Comparison of ENCODE assay signal across 34 mouse cellular contexts in the genomic region with DNA sequence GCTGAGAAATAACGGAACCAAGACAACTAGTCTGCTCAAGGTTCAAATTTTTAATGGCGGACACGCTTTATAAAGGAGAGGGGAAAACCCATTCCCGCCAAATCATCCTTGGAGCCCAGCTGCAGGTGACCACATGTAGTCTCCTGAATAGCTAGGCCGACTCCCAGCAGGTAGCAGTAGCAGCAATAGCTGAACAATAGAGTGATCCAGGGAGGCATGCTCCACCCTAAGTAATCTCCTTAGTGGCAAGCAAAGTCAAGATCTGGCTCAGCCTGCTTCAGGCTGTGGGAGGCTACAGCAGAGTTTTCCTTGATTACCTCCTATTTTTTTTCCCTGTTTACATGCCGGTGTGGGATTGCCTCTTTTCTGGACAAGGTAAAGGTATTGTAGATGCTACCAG.
"Had no signal": no experiment of that assay in that cellular context is flagged by ENCODE, and none has a peak within 500 bp of the region (broad histone marks: within the 10 kb centered on the region; RNA-seq: fewer than 3 reads in every experiment).

No protein-coding gene starts in this region.

- H3K36me3 ChIP-seq: heart, embryonic 12.5 days; heart, embryonic 13.5 days; heart, embryonic 15.5 days; hindbrain, embryonic 10.5 days; hindbrain, embryonic 12.5 days; hindbrain, embryonic 13.5 days; hindbrain, embryonic 15.5 days; intestine, embryonic 15.5 days; kidney, embryonic 15.5 days had no signal

- H3K9me3 ChIP-seq: heart, embryonic 12.5 days; heart, embryonic 13.5 days; heart, embryonic 15.5 days; hindbrain, embryonic 10.5 days; hindbrain, embryonic 12.5 days; hindbrain, embryonic 13.5 days; hindbrain, embryonic 15.5 days; intestine, embryonic 15.5 days; kidney, embryonic 15.5 days had no signal

- H3K27ac ChIP-seq: heart, embryonic 13.5 days; heart, embryonic 15.5 days; hindbrain, embryonic 10.5 days; hindbrain, embryonic 12.5 days; hindbrain, embryonic 13.5 days; hindbrain, embryonic 14.5 days; hindbrain, embryonic 15.5 days; hindbrain, postnatal 0 days; intestine, embryonic 15.5 days; kidney, embryonic 15.5 days; kidney, postnatal 0 days; layer of hippocampus, adult 2 months; left cerebral cortex, adult 2 months had no signal

- H3K4me1 ChIP-seq: heart, embryonic 12.5 days; heart, embryonic 13.5 days; heart, embryonic 15.5 days; hindbrain, embryonic 10.5 days; hindbrain, embryonic 12.5 days; hindbrain, embryonic 13.5 days; hindbrain, embryonic 15.5 days; intestine, embryonic 15.5 days; kidney, embryonic 15.5 days had no signal

- H3K4me3 ChIP-seq: heart, embryonic 12.5 days; heart, embryonic 13.5 days; heart, embryonic 15.5 days; hindbrain, embryonic 10.5 days; hindbrain, embryonic 12.5 days; hindbrain, embryonic 13.5 days; hindbrain, embryonic 15.5 days; intestine, embryonic 15.5 days; kidney, embryonic 15.5 days; layer of hippocampus, adult 2 months; left cerebral cortex, adult 2 months had no signal

- ATAC-seq: hindbrain, embryonic 16.5 days; hindbrain, postnatal 0 days; inflammation-experienced regulatory T-cells, adult 6 months; intestine, embryonic 15.5 days; intestine, embryonic 16.5 days; intestine, postnatal 0 days had no signal

- H3K9ac ChIP-seq: heart, embryonic 12.5 days; heart, embryonic 13.5 days; heart, embryonic 15.5 days; hindbrain, embryonic 12.5 days; hindbrain, embryonic 13.5 days; hindbrain, embryonic 14.5 days; hindbrain, embryonic 15.5 days; intestine, embryonic 15.5 days; kidney, embryonic 15.5 days had no signal

- DNase-seq: heart, postnatal 10 days; heart, postnatal 14 days; heart, postnatal 36 days; heart, postnatal 4 days; kidney, adult 11 months; kidney, adult 18-20 months; kidney, adult 2 months; kidney, adult 8-10 months; kidney, adult 9 months; kidney, postnatal 10 days; kidney, postnatal 14 days; kidney, postnatal 25 days; kidney, postnatal 36 days; kidney, postnatal 4 days; layer of hippocampus, adult 9-11 months; layer of hippocampus, postnatal 36 days had no signal
